Mouse (Mus musculus): Measurements from ENCODE around the gene Cfap97d2. TPM values are rescaled to one million over a fixed set of nuclear protein-coding genes. Genes with fewer than 3 reads are reported as not detected.
A peak's percentile ranks its signal among the peaks of the same experiment; 100 is the strongest.

Gene Cfap97d2
- not detected in 2 replicates for total RNA-seq (2015)
- not detected in 2 replicates for total RNA-seq (2017)

DNA sequence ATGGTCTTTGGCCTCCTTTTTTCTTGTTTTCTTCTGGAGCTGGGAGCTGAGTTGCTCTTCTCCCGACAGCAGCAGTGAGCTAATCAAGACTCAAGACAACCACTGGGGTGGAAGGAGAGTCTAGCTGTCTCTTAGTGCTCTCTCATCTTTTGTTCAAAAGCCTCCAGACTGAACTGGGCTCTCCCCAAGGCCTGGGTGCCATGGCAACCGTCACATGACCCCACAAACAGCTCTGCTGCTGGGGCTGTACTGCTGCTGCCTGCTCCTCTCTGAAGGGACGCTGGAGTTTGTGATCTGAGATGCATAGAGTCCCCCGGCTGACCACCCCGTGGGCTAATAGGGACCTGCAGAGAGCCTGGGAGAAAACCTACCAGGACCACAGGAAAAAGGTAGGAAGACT is at the start of gene Cfap97d2:
Cfap97d2 (plus strand) TSS at position 222 of the 400 bp plus-strand sequence.
- no peak for ATAC-seq (replicated peaks; ENCODE audit: poor library complexity)

DNA sequence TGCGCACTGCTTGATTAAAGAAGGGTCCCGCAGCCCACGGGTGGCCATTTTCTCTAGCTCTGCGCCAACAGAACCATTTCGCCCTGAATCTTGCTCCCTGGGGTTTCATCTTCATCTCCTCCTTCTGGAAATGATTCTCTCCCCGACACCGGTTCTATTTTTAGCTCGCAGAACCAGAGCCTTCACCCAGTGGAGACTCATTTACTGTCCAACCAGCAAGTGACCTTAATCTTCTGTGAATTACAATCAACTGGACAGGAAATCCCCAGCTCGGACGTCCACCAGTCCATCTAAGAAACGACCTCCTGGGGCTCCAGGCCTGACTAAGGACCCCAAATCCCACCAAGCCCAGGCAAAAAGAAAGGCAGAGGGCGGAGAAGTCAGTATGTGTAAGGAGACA is 48.2 kb upstream of the Cfap97d2 start:
- no peak for ATAC-seq (replicated peaks; ENCODE audit: poor library complexity)

DNA sequence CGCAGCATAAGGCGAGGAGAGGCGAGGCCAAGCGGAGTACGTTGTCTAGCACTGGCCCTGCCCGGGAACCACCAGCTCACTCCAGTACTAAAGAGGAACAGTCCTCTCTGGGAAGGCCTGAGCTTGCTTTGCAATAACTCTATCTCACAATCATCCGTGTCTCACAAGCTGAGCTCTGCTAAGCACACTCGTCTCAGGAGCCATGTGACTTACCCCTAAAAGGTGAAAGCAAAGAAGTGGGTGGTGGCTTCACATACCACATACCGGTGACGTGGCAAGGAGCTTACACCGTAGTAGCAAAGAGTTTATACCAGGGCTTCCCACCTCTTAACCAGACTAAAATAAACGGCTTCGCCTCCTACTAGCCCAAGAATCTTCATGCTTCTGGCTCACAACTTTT is 45.4 kb upstream of the Cfap97d2 start:
- ATAC-seq (replicated peaks; ENCODE audit: poor library complexity): peak; percentile 66

DNA sequence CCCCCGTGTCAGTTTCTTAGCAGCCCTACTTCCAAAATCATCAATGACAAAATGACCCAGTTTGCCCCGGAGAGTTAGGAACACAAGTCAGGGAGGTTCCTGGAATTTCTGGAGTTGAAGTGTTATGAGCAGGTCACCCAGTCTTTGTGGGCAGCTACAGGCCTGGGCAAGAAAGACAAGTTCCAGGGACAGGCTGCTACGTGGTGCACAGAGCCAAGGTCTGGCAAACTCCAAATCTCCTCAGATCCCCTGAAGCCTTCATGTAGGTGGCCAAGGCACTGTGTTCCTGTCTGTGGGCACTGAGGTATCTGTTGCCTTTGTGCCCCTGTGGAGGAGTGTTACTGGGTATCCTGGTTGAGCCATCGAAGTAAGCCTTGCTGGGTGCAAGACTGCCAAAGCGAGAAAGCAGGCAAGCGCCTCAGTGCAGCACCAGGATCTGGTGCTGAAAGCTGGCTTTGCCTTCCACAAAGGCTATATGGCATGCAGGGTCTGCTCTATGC is 40.9 kb upstream of the Cfap97d2 start:
- no peak for ATAC-seq (replicated peaks; ENCODE audit: poor library complexity)

DNA sequence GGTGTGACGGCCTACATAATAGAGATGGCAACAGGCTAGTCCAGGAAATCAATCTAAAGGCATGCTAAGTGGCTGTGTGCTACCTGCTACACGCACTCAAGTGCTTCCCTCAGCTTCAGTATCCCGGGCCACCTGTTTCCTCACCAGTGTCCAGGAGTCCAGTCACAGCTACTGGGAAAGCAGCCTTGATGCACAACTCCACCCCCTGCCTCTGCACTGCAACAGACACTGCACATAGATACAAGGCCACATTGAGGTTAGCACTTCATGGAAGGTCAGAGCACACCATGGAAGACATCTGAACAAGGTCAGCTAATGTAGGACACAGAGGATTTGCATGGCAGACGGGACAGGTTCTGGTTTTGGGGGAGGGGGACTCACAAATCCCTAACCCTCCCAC is 40.2 kb upstream of the Cfap97d2 start:
- no peak for ATAC-seq (replicated peaks; ENCODE audit: poor library complexity)

DNA sequence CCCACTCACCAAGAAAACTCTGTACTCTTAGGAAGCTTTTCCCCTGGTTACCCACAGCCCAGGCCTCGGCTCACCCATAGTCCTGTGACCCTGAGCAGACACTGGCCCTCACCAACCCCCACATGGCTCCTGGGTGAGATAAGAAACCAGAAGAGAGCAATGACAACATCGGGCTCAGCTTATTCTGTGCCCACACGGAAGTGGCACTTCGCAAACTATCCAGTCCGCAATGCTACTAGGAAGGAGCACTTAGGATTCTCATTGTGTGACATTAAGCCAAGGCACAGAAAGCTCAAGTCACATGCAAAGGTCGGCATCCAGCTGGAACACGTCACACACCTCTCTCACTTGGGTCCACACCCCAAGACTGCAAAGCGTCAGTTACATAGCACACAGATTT is 39.7 kb upstream of the Cfap97d2 start:
- peak; percentile 75 for ATAC-seq (replicated peaks; ENCODE audit: poor library complexity)

DNA sequence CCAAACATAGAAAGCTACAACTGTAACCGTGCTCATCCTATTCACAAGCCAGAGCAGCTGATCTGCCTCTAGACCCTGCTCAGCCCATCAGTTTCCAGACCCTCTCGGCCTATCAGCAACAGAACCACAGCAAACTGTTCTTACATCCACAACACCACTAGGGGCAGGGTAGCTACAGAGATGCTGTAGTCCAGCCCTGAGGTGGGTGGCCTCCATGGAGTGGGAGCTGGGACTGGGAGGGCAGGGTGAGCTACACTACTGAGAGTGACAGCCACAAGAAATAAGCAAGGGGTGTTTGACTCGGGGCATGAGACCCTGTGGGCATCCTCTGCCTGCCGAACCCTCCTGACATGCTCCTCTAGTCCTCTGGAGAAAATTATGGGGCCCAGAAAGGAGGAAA is 37.8 kb upstream of the Cfap97d2 start:
- 0 out of 2 replicates have a peak, but pooled peaks have one; percentile 30 for ATAC-seq (replicated peaks; ENCODE audit: poor library complexity)

DNA sequence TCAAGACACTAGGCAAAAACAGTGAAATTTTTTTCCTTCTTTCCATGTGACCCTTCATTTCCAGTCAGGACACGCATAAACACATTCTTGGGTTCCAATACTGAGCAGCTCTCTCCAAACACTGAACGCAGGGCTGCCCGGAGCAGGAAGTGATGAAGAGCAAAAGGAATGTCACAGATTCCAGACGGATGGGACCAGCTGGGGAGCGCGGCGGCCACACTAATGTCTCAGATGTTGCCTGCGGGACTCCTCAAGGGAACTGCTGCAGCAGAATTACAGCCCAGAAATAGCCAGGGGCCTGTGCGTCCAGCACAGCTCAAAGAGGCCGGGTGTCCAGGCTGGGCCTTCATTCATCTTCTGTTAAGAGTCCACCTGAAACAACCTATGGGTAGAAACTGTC is 37.3 kb upstream of the Cfap97d2 start:
- no peak for ATAC-seq (replicated peaks; ENCODE audit: poor library complexity)

DNA sequence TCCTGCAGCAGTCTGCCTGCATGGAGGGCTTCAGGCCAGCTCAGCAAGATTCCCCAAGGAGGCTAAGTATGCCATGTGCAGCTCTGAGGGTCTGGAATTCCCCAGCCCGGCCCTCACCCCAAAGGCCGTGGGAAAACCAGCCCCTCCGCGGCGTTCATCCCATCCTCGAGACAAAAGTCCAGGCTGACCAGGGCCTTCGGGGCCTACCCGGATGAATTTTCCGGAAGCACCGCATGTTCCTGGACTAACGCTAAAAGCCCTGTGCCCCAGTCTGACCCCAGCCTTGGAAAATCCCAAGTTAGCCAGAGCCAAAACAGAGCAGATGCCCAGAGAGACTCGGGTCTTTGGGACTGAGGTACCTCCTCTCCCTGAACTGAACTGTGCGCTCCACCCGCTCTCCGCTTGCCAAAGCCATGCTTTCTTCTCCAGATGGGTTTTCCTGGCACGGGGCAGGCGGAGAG is 35.6 kb upstream of the Cfap97d2 start:
- no peak for ATAC-seq (replicated peaks; ENCODE audit: poor library complexity)

DNA sequence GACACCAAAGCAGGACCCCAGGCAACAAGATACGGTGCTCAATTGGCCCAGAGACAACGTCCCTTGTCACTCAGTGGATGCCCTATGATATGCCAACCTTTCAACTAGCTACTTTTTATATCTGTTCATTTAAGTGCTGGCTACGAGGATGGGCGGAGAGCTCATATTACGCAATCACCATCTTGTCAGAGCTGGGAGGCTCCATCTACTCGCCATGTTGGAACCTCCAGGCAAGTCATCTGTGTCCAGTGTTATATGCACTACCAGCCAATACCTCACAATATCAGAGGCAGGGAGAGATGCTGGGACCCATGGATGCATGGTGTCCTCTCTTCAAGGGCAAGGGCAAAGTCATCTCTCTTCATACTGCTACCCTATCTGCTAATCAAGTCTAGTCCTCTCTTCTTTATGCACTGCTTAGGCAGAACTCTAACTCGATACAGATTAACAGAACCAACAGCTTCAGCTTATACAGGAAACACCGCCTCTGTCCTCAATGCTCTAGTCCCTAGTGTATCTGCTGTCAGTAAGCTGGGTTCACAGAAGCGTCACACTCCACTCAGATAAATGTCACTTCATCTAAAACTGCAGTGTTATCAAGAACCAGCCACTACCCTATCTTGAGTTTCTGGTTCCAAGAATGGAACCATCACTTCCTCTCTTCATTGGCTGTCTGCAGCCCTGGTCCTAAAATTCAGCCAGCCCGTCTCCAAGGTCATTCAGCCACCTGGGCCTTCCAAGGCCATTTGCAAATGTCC is 34.3 kb upstream of the Cfap97d2 start:
- ATAC-seq (replicated peaks; ENCODE audit: poor library complexity): peak; percentile 18

DNA sequence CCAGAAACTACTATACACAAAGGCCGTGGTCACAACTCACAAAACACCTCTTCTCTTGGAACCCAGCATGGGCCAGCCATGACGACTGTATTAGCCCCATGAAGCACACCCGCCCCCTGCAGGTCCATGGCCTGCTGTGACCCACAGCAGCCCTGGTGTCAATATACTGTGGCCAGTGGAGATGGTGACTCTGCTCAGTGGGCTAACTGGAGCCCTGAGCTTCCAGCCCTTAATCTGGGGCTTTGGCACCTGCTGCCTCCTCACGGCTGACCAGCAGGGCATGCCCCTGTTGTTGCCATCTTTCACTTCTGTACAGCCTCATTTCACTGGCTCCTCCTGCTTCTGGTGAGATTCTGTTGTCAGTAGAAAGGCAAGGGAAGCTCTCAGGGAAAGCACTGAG is 32.5 kb upstream of the Cfap97d2 start:
- no peak for ATAC-seq (replicated peaks; ENCODE audit: poor library complexity)

DNA sequence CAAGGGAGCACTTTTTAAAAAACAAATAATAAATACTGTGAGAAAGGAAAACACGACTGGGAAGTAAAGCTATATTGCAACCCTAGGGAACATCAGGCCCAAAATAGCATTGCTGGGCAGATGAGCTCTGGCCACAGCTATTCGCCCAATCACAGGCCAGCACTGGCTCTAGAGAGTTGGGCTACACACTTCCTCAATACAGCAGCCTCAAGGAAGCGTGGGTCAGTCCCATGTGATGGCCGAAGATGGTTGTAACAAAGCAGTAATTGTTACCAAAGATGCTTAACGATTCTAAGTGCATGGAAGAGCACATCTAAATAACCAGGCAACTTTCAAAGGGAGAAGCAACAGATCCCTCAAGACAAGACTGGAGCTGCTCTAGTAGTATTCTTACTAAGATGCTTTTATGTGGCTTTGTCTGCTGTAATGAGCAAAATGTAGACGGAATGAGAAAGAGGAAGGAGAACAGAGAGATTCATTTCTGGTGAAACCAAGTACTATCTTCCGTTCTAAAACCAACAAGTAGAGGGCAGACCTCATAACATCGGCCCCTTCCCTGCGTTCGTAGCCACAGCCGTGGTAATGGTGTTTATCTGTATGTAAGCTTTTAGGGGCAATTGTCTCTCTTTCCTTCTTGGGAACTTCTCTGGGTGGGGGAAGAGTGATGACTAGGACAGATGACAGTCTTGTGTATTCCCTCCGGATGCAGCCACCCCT is 31.2 kb upstream of the Cfap97d2 start:
- peak; percentile 23 for ATAC-seq (replicated peaks; ENCODE audit: poor library complexity)

DNA sequence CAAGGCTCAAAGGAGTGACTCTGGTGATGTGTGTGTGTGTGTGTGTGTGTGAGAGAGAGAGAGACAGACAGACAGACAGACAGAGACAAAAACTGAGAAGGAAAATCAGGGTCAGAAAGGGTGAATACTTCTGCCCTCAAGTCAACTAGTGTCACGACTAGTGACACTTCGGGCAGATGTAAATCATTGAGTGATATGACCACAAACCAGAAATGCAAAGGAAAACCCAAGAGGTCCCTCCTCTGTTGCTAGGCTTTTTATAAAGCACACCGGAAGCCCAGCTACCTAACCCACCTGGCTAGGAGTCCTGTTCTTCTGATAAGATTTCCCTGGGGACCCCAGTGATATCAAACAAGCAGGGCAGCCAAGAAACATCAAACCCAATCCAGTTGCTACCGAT is 30.6 kb upstream of the Cfap97d2 start:
- no peak for ATAC-seq (replicated peaks; ENCODE audit: poor library complexity)

DNA sequence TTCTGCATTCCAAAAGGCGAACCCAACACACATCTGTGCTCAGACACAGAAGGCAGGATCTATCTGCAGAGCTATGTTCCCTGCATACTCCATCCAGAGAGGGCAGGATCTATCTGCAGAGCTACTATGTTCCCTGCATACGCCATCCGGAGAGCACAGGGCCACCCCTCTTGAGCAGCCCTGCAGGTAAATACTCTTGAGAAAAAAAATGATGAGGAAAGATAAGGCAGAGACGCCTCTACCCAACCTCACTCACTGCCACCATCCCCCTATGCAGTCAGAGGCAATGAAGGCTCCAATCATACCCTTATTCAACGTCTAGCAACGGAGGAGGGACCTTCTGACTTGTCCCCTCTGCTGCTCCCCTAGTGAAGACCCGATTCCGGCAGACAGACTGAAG is 30.2 kb upstream of the Cfap97d2 start:
- ATAC-seq (replicated peaks; ENCODE audit: poor library complexity): no peak

DNA sequence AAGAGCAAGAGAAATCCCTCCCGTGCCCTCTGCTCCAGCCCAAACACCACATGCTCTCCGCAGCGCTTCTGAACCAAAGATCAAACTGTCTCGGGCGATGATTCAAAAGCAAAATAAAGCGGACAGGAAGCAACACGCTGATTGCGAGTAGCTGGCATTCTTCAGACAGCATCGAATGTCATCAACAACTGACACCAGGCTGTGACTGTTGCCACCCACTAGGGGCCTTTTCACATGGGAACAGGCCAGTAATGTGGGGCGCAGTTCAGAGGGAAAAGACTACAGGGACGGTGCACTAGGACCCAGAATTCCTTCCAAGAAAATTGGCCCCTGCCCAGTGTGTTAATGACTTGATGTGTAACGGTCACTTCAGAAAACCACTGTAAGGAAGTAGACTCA is 29.4 kb upstream of the Cfap97d2 start:
- ATAC-seq (replicated peaks; ENCODE audit: poor library complexity): peak; percentile 23

DNA sequence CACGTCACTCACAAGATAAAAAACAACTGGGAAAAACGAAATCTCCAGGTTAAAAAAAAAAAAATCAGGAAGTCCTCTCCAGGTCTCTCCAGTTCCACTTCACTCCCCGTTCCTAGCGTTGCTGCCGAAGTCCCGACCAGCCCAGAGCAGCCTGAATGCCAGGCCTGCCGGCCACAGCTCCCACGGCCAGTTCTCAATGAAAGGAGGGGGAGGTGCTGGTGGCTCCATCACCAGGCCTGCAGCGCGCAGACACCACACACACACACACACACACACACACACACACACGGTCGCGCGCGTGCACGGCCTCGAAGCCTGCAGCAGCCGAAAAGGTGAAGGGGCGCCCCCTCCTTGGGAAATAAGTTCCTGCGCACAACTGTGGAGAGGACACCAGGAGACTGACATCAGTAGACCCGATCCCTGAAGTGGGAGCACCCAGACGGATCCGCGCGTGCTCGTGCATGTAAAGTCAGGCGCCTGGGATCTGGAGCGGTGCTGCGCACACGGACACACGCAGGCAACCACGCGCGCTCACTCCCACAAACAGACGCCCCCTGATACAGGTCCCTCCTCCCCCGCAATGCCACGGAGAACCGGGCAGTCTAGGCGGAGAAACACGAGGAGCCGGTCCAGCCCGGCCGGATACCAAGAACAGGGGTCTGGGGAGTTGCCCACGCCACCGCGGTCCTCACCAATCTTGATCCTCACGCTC is 28.8 kb upstream of the Cfap97d2 start:
- peak; percentile 20 for ATAC-seq (replicated peaks; ENCODE audit: poor library complexity)

DNA sequence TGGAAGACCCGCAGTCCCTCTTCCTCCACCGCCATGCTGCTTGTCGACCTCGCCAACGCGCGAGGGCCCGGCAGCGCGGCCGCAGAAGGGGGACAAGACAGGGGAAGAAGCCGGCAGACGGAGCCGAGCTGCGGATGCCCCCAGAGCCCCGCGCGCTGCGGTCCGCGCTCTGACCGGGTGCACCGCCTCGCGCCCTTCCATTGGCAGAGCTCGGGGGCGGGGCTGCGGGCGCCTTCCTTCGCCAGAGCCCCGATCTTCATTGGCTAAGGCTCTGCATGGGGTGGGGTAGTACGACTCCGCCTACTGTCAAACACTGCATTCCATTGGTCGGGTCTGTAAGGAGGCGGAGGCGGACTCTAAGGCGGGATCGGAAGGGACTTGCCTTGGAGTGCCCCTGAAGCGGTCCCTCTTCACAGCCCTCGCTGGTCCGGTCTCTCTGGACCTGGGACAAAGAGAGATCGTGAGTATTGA is 28.2 kb upstream of the Cfap97d2 start, which contains the start of gene Rasa3:
Rasa3 (minus strand) TSS at position 191 of the 471 bp plus-strand sequence.
- peak; percentile 74 for ATAC-seq (replicated peaks; ENCODE audit: poor library complexity)

DNA sequence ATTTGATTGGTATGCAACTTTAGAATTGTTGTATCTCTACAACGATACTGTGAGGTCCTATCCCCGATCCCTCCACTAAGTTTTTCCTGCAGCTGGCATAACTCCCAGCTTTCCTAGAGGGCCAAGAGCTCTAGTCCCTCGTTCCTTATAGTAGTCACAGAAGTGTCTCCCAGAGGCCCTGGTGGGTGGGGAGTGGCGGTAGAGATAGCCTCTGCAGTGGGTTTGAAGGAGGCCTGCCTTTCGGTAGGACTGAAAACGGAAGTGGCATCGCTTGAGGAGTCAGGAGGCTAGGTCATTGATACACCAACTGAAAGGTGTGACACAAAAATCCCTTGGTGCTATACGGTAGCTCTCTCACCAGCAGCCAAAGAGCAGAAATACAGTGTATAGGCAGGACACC is 27.5 kb upstream of the Cfap97d2 start:
- ATAC-seq (replicated peaks; ENCODE audit: poor library complexity): no peak

DNA sequence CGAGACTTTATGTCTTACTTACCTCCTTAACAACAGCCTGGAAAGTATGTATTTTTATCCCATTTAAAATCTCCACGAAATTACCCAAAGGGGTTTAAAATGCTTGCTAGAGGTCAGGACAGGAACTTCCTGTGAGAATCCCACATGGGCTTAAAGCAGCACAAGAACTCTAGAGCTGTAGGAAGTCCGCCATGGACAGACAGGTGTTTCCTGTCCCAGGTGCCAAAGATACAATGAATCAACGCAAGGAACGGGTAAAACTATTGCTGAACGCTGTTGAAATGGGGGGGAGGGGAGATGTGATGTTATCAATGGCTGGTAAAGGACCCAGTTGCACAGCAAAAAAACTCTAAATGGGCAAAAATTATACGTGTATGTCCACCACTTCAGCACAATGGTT is 21.6 kb upstream of the Cfap97d2 start:
- ATAC-seq (replicated peaks; ENCODE audit: poor library complexity): no peak

DNA sequence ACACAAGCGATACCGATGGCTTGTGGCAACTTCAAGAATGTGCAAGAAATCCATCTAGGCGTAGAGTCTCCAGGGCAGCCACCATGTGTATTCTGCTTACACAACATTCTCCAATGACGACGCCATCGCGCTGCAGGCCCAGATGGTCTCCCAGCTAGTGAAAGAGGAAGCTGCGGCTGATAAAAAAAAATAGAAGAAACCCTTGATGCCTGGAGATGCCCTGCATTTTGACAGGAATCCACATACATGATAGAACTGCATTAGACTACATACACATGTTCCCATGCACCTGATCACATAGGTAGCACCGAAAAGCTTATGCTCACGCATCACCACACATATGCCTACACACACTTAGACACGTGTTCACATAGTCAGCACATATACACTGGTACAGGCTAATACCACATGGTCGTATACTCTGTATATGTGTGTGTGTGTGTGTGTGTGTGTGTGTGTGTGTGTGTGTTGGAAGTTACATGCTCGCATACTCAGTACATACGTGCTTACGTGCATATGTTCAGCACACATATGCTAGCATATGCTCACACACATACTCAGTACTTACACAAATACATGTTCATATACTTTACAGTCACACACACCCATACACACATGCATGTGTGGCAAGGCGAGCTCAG is 19.9 kb upstream of the Cfap97d2 start:
- ATAC-seq (replicated peaks; ENCODE audit: poor library complexity): peak; percentile 90

DNA sequence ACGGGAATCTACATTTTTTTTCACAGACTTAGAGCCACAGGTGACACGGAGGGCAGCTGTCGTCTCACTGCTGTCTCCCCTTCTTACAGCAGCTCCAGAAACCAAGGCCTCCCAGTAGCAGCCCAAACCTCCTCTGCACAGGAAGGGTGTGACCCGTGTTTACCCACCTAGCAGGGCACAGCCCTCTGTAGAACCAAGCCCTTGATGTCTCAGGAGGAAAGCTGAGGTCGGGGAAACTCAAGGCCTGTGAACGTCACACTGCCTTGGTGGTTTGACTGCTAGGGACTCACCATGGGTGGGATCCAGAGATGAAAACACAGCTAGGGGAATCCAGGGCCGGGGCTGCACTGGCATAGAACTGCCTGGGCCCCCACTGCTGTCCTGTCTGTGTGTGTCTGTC is 19.3 kb upstream of the Cfap97d2 start:
- peak; percentile 12 for ATAC-seq (replicated peaks; ENCODE audit: poor library complexity)

All from megakaryocyte progenitor cell, adult 5-6 weeks (primary cell).